Mouse (Mus musculus): ENCODE results near the gene Morn1.
A peak's percentile ranks its signal among the peaks of the same experiment; 100 is the strongest.
"Not testable (repeated sequence)": the region's sequence is repeated elsewhere in the genome, so short reads cannot be mapped to it uniquely, and the experiment has no call there.

Gene Morn1

DNA sequence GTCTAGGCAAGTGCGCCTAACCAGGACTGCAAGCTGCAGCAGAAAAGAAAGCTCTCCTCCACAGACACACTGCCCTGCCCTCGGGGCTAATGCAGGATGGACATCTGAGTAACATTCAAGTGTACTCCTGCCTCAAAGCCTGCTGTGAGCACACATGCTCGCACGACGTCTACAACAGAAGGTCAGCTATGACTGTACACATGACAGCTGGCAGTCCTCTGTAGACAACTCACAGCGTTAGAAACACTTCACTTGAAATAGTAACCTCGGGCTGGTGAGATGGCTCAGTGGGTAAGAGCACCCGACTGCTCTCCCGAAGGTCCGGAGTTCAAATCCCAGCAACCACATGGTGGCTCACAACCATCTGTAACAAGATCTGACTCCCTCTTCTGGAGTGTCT is 7.6 kb upstream of the Morn1 start:
- not testable (repeated sequence) for DNase-seq (ENCODE audit: low spot score in 2 of 2)

DNA sequence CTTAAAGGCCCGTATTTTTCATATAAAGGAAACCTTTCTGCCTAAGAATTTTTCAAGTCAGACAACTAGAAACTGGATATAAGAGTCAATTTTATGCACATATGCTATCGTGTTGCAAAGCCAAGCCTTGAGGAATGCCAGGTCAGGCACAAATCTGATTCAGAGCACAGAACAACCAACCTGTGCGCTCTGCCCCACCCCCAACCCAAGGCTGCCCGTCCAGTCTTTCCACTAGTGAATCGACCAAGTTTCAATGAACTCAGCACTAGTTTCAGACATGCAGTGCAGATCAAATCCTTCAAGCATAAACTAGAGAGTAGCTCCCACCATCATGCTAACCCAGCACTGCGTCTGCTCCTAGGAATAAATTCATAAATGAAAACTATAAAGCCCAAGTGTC is 6.7 kb upstream of the Morn1 start:
- DNase-seq (ENCODE audit: low spot score in 2 of 2) = no peak

DNA sequence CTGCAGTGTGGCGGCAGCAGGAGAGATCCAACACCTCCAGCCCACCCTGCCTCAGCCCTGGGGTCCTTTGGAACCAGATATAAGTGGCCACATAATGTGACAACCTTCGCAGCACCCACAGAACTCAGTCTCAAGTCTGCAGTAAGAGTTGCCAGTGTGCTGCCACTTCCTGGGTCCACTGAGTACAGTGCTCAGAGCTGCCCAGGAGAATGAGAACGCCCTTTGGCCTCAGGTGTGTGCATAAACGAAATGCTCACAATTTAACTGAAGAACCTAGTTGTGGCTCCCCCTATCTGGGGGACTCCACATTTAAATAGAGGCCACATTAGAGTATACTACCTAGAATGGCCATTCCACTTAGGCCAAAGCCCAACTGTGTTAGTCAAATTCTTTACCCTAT is 2.8 kb upstream of the Morn1 start:
- no peak for DNase-seq (ENCODE audit: low spot score in 2 of 2)

DNA sequence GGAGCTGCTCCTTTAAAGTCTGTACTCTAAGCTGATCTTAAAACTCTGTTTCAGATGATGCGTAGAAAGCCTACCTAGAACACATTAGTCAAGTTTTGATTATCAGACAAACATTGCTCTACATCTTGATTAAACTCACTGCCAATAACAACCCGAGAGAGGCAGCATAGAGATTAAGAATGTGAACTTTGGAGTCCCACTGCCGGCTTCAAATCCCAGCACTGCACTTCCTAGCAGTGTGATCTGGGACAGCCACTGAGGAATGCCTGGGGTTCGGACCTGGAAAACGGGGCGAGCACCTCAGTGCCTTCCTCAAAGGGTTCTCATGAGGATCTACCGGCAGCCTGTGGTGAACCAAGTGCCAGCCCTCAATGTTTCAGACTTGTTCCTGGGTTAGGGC is 2.0 kb upstream of the Morn1 start:
- no peak for DNase-seq (ENCODE audit: low spot score in 2 of 2)

DNA sequence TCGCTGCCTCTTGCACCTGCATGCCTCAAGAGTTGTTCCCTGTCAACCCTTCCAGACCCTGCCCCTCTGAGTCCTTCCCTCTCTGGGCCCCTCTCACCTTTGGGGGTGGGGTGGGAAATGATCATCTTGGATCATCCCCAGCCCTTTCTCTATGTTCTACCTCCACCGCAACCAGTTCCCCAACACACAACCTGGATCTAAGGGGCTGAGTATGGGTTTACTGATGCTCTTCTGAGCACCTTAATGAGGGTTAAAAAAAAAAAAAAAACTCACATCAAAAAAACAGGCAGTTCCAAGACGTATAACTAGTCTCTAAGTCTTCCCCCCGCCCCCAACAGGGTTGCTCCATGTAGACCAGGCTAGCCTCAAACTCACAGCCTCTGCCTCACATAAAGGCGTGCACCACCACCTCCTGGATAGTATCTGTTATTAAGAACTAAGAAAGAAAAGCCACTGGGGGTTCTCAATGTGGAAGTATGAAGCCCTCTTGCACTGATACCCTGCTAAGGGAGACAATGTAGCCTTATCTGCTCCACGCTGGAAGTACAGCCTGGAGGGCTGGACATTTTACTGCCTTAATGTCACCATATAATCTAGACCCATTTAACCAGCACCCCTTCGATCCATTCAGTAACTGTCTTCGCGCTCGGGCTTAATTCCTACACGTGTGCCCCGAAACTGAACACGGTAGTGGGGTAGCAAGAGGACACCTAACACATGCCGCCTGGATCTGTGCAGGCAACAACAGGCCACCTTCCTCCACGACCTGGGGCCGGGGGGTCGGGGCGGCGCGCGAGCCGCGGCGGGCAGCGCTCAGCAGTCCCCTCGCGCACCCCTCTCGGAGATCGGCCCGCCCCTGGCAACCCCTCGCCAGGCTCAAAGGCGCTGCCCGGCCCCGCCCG is 920 bp upstream of the Morn1 start:
- DNase-seq (ENCODE audit: low spot score in 2 of 2) = no peak

DNA sequence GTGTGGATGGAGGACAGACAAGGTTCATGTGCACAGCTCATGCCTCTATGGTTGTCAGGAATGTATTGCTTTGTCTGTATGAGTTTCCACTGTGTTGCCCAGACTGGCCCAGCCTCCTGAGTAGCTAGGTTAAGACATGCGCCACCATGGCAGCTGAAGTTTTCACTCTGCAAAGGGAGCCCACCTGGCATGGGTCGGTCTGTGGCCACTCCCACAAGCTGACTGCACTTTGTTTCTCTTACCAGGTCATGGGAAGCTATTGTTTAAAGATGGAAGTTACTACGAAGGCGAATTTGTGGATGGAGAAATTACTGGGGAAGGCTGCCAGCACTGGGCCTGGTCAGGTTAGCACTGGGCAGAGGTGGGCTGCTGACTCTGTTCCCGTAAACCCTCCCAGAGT is 2.9 kb downstream of the Morn1 start:
- DNase-seq (ENCODE audit: low spot score in 2 of 2) = no peak

DNA sequence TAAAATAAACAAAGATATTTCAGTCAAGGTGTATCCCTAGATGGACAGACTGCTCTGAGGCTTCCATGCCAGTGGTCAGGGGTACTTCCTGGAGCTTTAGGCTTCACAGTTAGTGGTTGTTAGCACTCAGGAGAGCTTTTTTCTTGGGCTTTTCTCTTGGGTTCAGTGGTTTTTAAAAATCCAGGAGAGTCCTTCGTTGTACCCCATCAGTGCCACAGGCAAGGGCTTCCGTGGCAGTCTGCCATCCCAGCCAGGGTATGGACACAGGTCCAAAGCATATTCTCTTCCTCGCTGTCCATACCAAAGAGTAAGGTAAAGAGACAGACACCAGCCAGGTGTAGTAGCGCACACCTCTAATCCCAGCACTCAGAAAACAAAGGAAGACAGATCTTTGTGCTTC is 3.8 kb downstream of the Morn1 start:
- DNase-seq (ENCODE audit: low spot score in 2 of 2) = no peak

DNA sequence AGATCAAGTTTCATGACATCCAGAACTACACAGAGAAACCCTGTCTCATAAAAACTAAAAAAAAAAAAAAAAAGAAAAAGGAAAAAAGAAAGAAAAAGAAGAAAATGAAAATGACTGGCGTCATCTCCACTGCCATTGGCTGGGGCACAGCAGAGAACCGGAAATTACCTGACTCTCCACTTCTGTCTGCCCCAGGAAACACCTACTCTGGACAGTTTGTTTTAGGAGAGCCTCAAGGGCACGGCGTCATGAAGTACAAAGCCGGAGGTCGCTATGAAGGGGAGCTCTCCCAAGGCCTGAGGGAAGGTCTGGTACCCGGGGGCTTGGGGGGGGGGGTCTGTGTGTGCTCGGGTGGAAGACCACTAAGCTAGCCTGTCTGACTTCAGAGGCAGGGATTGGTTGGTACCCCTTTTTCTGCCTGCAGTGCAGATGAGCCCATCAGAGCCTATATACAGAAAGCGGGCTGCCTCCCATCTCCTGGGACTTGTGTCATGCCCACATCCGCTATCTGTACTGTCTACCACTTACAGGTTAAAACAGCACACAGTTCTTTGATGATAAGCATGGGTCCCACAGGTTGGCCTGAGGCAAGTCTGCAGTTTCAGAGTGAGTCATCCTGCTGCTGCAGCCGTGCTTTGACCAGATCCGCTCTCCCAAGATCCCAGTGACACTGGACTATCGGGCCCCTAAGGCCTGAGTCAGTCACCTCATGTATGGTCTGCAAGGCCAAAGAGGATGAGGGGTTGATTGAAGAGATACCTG is 4.5 kb downstream of the Morn1 start:
- no peak for DNase-seq (ENCODE audit: low spot score in 2 of 2)

DNA sequence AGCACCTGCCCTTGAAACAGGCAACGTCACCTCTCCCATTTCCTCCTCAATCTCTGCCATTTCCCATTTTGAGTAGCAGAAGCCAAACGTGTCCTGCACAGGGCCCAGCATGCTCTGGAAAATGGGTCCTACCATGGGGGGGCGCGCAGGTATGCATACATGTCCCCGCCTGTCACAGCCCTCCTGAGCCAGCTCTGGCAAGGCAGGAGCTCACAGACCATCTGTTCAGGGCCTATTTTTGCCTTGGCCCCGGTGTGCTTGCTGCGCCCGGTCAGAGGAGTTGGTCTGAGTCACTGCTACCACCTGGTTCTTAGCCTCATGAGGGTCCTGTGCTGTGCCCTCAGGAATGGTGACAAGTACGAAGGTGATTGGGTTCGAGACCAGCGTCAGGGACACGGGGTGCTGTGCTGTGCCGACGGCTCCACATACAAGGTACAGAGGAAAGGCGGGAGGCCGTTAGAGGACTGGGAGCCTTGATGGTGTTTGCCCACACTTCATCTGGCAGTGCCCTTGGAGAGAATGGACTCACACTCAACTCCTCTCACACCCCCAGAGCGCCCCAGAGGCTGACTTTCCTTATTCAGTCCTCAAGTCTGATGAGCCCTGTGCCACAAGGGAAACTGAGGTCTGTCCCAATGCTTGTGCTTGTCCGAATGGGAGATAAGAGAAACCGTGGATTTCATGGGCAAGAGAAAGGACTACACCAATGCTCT is 6.5 kb downstream of the Morn1 start:
- DNase-seq (ENCODE audit: low spot score in 2 of 2) = no peak

DNA sequence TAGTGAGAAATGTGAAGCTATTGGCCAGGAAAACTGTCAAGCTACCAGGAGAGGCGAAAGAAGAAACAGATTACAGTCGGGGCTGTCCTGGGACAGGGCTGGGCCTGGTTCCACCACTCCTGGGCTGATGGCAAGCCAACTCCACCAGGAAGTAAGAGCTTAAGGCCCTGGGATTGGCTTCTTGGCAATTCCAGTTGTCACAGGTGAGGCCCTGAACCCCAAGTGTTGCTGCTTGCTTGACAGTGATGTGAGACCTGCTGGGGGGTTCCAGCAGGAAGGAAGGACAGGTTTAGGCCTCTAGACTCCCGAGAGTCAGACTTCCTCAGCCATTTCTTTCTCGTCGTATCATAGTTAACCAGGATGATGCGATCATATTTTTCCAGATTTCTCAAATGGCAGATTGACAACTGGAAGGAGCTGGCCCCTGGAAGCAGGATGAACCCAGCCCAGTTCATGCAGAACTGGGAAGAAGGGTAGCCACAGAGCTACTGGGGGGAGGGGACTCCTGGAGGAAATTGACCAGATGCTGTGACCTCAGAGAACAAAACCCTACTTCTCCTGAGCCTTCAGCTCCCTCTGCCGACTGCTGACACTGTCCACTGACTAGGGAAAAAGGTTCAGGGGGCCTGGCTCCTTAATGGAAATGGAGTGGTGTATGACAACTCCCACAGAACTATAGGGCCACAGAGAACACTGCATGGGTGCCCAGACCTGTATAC is 7.2 kb downstream of the Morn1 start:
- no peak for DNase-seq (ENCODE audit: low spot score in 2 of 2)

DNA sequence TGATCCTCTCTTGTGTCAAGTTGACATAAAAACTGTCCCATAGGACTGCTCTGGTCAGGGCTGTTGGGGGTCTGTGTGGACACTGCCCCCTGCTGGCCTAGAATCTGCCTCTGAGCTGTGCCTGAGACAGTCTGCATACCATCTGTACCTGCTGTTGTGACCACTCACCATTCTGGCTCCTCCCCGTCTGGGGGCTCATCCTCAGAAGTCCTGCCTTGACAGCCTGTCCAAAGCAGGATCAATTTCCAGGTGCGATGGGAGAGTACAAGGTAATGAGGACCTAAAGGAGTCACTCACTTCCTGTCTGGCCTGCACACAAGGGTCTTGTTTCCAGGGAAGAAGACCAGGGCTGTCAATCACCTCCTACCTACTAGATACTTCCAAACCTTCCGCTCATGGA is 8.2 kb downstream of the Morn1 start:
- peak; percentile 30 to 66 for DNase-seq (ENCODE audit: low spot score in 2 of 2)

DNA sequence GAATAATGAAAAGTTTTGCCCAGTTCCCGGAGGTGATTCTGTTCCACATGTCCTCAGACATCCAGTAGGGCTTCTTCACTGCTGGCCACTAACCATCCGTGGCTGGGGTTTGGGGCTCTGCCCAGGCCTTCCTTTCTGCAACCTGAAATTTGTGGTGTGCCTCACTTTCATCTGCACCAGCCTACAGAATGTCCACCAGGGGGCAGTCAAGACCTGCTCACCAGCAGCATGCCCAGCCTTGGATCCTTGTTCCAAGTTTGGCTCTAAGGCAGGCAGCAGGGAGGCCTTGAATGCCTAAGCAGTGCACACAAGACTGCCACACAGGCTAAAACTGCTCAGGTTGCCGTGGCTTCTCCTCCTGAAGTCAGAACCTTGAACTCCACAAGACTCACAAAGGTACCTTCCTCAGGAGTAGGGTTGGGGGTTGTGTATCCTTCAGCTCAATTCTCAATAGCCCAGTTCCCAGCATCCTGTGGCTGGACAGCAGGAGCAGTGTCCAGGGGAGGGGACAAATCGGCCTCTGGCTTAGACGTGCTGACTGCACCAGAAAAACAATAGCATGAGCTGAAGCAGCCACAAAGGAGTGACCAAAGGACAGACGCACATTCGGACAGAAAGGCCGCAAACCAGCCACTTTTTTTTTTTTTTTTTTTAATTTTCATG is 9.0 kb downstream of the Morn1 start:
- DNase-seq (ENCODE audit: low spot score in 2 of 2) = peak; percentile 64 to 83

DNA sequence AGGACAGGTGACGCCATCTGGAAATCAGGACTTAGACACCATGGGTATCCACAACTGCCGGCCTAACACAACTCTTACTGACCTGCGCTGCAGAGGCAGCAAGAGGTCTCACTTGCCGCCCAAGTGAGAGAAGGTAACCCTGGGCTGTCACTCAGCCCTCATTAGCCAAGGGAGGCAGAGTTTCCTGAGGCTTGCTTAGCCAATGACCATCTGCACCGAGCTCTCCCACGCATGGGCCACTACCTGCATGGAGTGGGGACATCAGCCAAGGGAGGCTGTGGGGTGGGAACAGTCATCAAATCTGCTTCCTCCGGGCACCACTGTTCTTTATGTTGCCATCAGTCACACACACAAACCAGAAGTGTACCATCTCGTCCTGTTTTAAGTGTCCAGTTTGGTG is 9.6 kb downstream of the Morn1 start:
- no peak for DNase-seq (ENCODE audit: low spot score in 2 of 2)

DNA sequence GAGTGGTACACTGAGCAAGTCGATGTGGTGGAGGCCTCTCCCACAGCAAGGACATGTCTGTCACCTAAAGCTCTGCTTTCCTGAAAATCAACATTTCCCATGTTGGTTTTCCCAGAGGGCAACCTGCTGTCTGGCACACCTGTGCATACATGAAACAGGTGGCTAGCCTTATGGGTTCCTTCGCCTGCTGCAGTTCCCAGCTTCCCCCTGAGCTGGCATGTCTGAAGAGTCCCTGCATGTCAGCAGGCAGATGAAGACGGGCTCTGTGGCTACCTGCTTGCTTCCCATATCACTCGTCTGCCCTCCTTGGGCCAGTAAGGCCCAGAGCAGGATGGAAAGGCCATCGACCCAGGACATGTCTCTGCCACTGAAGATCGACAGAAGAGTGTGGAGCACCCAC is 11.1 kb downstream of the Morn1 start:
- no peak for DNase-seq (ENCODE audit: low spot score in 2 of 2)

DNA sequence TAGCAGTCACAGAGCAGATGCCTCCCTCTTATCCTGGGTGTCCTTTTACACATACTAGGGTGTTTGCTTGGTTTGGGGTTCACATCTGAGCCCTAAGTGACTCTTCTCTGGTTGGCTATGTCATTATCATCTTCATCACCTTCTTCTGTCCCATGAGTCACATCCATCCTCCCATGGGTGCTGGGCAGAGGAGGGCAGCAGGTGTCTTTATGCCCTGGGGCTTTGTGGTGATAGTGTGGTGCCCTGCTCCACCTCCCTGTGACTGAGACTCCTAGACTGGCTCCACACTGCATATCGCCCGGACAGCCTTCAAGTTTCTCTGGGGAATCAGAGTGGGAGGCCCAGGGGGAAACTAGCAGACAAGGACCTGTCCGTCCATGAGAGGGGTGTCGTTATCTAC is 12.2 kb downstream of the Morn1 start:
- DNase-seq (ENCODE audit: low spot score in 2 of 2) = no peak

DNA sequence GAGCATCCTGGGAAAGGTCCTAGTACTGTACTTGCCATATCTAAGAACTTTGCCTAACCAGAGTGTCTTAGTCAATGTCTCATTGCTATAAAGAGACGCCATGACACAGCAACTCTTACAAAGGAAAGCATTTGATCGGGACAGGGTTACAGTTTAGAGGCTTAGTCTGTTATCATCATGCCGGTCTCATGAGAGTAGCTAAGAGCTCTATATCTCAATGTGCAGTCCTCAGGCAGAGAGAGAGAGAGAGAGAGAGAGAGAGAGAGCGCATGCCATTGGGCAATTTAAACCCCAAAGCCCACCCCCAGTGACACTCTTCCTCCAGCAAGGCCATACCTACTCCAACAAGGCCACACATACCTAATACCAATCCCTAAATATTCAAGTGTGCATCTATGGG is 21.5 kb downstream of the Morn1 start:
- DNase-seq (ENCODE audit: low spot score in 2 of 2) = no peak

DNA sequence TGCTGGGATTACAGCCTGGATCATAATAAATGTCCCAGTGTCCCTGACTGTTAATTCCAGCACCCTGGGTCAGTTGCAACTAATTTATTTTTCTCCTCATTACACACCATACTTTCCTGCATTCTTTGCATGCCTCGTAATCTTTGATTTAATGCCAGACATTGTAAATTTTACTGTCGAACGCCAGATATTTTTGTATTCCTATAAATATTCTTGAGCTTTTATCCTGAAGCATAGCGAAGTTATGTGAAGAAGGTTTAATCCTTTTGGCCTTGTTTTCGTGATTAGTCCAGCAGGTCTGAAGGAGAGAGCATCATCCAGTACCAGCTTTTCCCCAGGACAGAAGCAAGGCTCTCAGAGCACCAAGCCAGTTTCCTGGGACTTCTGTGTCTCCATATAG is 23.1 kb downstream of the Morn1 start:
- DNase-seq (ENCODE audit: low spot score in 2 of 2) = no peak

DNA sequence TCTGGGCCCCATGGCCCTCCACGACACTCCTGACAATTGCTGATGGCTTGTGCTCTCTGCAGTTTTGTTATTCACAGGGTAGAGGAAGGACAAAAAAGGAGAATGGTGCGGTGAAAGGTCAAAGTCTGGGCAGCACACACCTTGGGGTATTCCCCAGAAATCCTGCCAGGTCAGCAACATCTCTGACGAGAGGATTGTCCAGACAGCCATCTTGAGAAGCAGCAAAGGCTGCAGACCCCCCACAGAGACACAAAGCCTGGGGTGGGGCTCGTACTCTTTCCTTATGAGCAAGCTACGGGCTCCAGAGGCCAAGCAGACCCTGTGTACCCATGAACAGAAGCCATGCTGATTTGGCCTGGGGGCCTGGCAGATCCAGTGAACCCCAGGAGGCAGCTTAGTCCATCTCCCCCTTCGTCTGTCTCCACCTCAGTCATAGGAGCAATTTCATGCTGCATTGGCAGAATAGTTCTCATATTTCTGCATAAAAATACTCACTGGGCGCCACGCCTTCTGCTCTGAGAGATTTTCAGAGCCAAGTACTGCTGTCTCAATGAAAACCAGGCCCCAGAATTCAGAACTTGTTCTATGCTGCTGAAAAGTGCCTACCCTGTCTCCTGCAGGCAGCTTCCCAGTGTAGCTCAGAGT is 27.5 kb downstream of the Morn1 start:
- DNase-seq (ENCODE audit: low spot score in 2 of 2) = no peak

DNA sequence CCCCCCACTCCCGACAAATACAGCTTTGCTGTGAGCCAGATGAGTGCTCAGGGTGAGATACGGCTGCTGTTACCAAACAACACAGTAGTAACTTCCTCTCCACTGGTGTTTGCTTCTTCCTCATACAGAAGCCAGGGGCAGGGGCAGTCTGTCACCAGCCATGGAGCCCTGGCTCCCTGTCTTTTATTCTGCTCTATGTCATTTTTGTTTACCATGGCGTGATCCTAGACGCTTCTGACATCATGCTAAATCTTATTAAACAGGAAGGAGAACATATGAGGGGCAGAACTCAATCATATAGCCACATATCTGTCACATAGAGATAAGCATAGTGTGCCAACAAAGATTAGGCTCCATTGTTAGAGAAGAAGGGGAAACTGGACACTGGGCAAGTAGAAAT is 30.2 kb downstream of the Morn1 start:
- DNase-seq (ENCODE audit: low spot score in 2 of 2) = no peak

DNA sequence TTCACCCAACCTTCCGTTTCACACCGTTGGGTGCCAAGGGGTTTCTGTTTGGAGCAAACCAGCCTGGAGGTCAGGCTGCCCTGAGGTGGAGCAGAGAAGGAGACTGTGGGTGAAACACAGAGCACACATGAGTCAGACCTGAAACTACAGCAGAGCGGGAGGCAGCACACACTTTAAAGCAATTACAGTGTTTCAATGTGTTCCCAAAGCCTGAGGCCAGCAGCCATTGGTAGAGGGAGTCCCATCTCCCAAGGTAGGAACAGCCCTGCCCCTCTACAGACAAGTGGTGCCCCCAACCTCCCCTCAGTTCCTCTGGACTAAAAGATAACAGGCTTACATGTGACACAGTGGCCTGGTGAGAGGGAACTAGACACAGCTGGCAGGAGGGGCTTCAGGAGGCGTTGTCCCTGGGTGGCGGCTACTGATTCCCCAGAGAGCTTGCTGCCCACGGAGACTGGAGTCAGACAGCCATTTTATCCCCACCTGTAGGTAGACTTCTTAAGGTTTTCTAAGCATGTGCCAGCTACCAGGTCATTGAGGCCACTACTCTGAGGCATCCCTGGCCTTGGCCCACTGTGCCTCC is 31.1 kb downstream of the Morn1 start:
- no peak for DNase-seq (ENCODE audit: low spot score in 2 of 2)

DNA sequence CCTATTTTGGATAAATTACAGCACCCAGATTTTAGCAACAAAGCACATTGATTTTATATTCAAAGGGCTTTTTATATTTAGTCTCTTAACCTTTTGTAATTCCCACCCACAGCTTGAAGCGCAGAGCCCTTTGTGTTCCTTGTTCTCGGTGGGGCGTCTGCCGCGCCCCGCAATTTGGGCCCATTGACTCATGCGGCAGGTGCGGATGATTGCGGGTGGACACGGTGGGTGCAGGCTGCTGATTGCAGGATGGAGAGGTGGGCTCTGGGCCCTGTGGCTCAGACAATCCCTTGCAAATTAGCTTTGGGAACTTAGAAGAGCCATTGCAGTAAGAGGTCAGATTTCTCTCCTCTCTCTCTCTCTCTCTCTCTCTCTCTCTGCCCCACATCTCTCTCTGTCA is 31.9 kb downstream of the Morn1 start:
- DNase-seq (ENCODE audit: low spot score in 2 of 2) = no peak
